In genomic region chr10:49785477-49785876, GRCm38 (mm10) we compare ENCODE assay signal across 16 mouse cellular contexts. TPM values are rescaled to one million over a fixed set of nuclear protein-coding genes. Genes with fewer than 3 reads are reported as not detected.
DNase-seq lines count a peak whose midpoint lies in the region; ATAC-seq lines count a peak whose summit lies in the region.
"Had no signal": no experiment of that assay in that cellular context is flagged by ENCODE, and none has a peak within 500 bp of the region (broad histone marks: within the 10 kb centered on the region; RNA-seq: fewer than 3 reads in every experiment).

No protein-coding gene starts in this region.

- H3K27ac ChIP-seq in embryonic facial prominence, embryonic 11.5 days (replicated peaks; ENCODE audit: low read depth, low read length) = no peak overlapping the region
- no peak overlapping the region for H3K27ac ChIP-seq in embryonic facial prominence, embryonic 10.5 days (replicated peaks)
- no peak overlapping the region for H3K27ac ChIP-seq in forebrain, embryonic 14.5 days (ENCODE audit: low read depth, low read length)
- no peak overlapping the region for H3K27ac ChIP-seq in midbrain, embryonic 13.5 days
- no peak overlapping the region for H3K27ac ChIP-seq in intestine, embryonic 16.5 days (ENCODE audit: low read length)
- H3K27ac ChIP-seq: embryonic facial prominence, embryonic 15.5 days; heart, embryonic 10.5 days had no signal

- no peaks in the 10 kb centered on the region for H3K4me1 ChIP-seq in embryonic facial prominence, embryonic 11.5 days (ENCODE audit: control insufficient read depth, insufficient read depth, low read length)
- peaks cover 41% of the 10 kb centered on the region for H3K4me1 ChIP-seq in embryonic facial prominence, embryonic 10.5 days
- peaks cover 28% of the 10 kb centered on the region for H3K4me1 ChIP-seq in forebrain, embryonic 14.5 days (ENCODE audit: control insufficient read depth, insufficient read depth, low read length)
- H3K4me1 ChIP-seq in midbrain, embryonic 13.5 days (replicated peaks) = peaks cover 45% of the 10 kb centered on the region
- H3K4me1 ChIP-seq in intestine, embryonic 16.5 days (ENCODE audit: control insufficient read depth, insufficient read depth, low read length) = no peaks in the 10 kb centered on the region

- H3K4me2 ChIP-seq in embryonic facial prominence, embryonic 11.5 days (ENCODE audit: low read depth, low read length) = no peak overlapping the region
- peak overlapping the region; percentile 63 for H3K4me2 ChIP-seq in forebrain, embryonic 14.5 days (ENCODE audit: low read length)
- peak overlapping the region; percentile 50 for H3K4me2 ChIP-seq in midbrain, embryonic 13.5 days (replicated peaks)
- no peak overlapping the region for H3K4me2 ChIP-seq in intestine, embryonic 16.5 days (ENCODE audit: low read depth, low read length)
- H3K4me2 ChIP-seq: embryonic facial prominence, embryonic 15.5 days; liver, embryonic 11.5 days had no signal

- no peaks in the 10 kb centered on the region for H3K9me3 ChIP-seq in embryonic facial prominence, embryonic 11.5 days (replicated peaks; ENCODE audit: control insufficient read depth, low read length)
- H3K9me3 ChIP-seq in embryonic facial prominence, embryonic 10.5 days = no peaks in the 10 kb centered on the region
- H3K9me3 ChIP-seq in forebrain, embryonic 14.5 days (replicated peaks; ENCODE audit: control insufficient read depth, low read length) = no peaks in the 10 kb centered on the region
- no peaks in the 10 kb centered on the region for H3K9me3 ChIP-seq in midbrain, embryonic 13.5 days
- H3K9me3 ChIP-seq in intestine, embryonic 16.5 days (ENCODE audit: control insufficient read depth, low read length) = no peaks in the 10 kb centered on the region
- H3K9me3 ChIP-seq: embryonic facial prominence, embryonic 15.5 days; heart, embryonic 10.5 days had no signal

- ATAC-seq in embryonic facial prominence, embryonic 11.5 days (replicated peaks; ENCODE audit: insufficient number of reproducible peaks, low FRiP score, low TSS enrichment, low read depth) = no peak
- no peak for ATAC-seq in forebrain, embryonic 14.5 days
- ATAC-seq in midbrain, embryonic 13.5 days = no peak
- no peak for ATAC-seq in intestine, embryonic 16.5 days
- ATAC-seq in megakaryocyte-erythroid progenitor cell, adult 5-6 weeks (replicated peaks; ENCODE audit: low FRiP score, low TSS enrichment, poor library complexity, severe bottlenecking) = no peak

- no peaks in the 10 kb centered on the region for H3K36me3 ChIP-seq in embryonic facial prominence, embryonic 11.5 days (replicated peaks; ENCODE audit: control insufficient read depth, insufficient read depth, low read depth, low read length)
- H3K36me3 ChIP-seq in embryonic facial prominence, embryonic 10.5 days (replicated peaks) = no peaks in the 10 kb centered on the region
- no peaks in the 10 kb centered on the region for H3K36me3 ChIP-seq in forebrain, embryonic 14.5 days (ENCODE audit: control insufficient read depth, insufficient read depth, low read length)
- H3K36me3 ChIP-seq in midbrain, embryonic 13.5 days = no peaks in the 10 kb centered on the region
- no peaks in the 10 kb centered on the region for H3K36me3 ChIP-seq in intestine, embryonic 16.5 days (ENCODE audit: control insufficient read depth, insufficient read depth, low read length)
- H3K36me3 ChIP-seq: embryonic facial prominence, embryonic 15.5 days; heart, embryonic 10.5 days had no signal

- H3K27me3 ChIP-seq in embryonic facial prominence, embryonic 11.5 days (ENCODE audit: control insufficient read depth, insufficient read depth, low read length) = no peaks in the 10 kb centered on the region
- H3K27me3 ChIP-seq in embryonic facial prominence, embryonic 10.5 days (replicated peaks; ENCODE audit: low read depth, poor library complexity, severe bottlenecking) = peaks cover 7% of the 10 kb centered on the region
- H3K27me3 ChIP-seq in forebrain, embryonic 14.5 days (replicated peaks; ENCODE audit: control insufficient read depth, insufficient read depth, low read length) = no peaks in the 10 kb centered on the region
- no peaks in the 10 kb centered on the region for H3K27me3 ChIP-seq in midbrain, embryonic 13.5 days
- peaks cover 6% of the 10 kb centered on the region; the same call in 1 of the 2 replicates for H3K27me3 ChIP-seq in intestine, embryonic 16.5 days (replicated peaks; ENCODE audit: control insufficient read depth, insufficient read depth, low read length)

- no peak overlapping the region for H3K9ac ChIP-seq in embryonic facial prominence, embryonic 11.5 days (replicated peaks; ENCODE audit: low read length)
- peak overlapping the region; percentile 26; the same call in 1 of the 2 replicates for H3K9ac ChIP-seq in forebrain, embryonic 14.5 days (ENCODE audit: low read length)
- peak overlapping the region; percentile 44; the same call in 1 of the 2 replicates for H3K9ac ChIP-seq in midbrain, embryonic 13.5 days (replicated peaks)
- H3K9ac ChIP-seq in intestine, embryonic 16.5 days (ENCODE audit: low read depth, low read length) = no peak overlapping the region
- H3K9ac ChIP-seq: embryonic facial prominence, embryonic 15.5 days had no signal

- peak; percentile 71 for DNase-seq in embryonic facial prominence, embryonic 11.5 days (ENCODE audit: low spot score)
- no peak for DNase-seq in embryonic facial prominence, embryonic 10.5 days (ENCODE audit: low spot score)
- peak; percentile 25 for DNase-seq in 416B (ENCODE audit: low read depth)
- DNase-seq in forebrain, embryonic 14.5 days (ENCODE audit: low spot score) = no peak
- DNase-seq in spleen, postnatal 4 days (ENCODE audit: low spot score in 2 of 2) = no peak
- DNase-seq: adrenal gland, postnatal 14 days; heart, postnatal 4 days; kidney, postnatal 10 days; lung, postnatal 10 days; thymus, postnatal 14 days had no signal

- WGBS in embryonic facial prominence, embryonic 11.5 days = 48% methylated on average over 2 of the region's 2 CpGs
- 42% methylated on average over 2 of the region's 2 CpGs for WGBS in embryonic facial prominence, embryonic 10.5 days
- 46% methylated on average over 2 of the region's 2 CpGs for WGBS in forebrain, embryonic 14.5 days
- WGBS in midbrain, embryonic 13.5 days = 37% methylated on average over 2 of the region's 2 CpGs
- 33% methylated on average over 2 of the region's 2 CpGs for WGBS in intestine, embryonic 16.5 days

- no peak overlapping the region for H3K4me3 ChIP-seq in embryonic facial prominence, embryonic 11.5 days (ENCODE audit: low read depth, low read length)
- no peak overlapping the region for H3K4me3 ChIP-seq in embryonic facial prominence, embryonic 10.5 days
- H3K4me3 ChIP-seq in forebrain, embryonic 14.5 days (ENCODE audit: low read depth, low read length) = peak overlapping the region; percentile 87
- H3K4me3 ChIP-seq in midbrain, embryonic 13.5 days (replicated peaks) = peak overlapping the region; percentile 31
- no peak overlapping the region for H3K4me3 ChIP-seq in intestine, embryonic 16.5 days (ENCODE audit: low read length)
- H3K4me3 ChIP-seq: embryonic facial prominence, embryonic 15.5 days; heart, embryonic 10.5 days had no signal

RNA-seq across cellular contexts. Expression of gene Grik2, which starts 3.1 kb away (rescaled TPM):
- 3.8 and 4.8 TPM in 2 replicates for polyA plus RNA-seq in embryonic facial prominence, embryonic 11.5 days (2014; fragmentation: Nextera tagmentation; extraction: Ambion mirVana)
- polyA plus RNA-seq in embryonic facial prominence, embryonic 10.5 days (2016; fragmentation: Nextera tagmentation; extraction: Ambion mirVana) = 5.5 and 5.7 TPM in 2 replicates
- polyA plus RNA-seq in forebrain, embryonic 14.5 days (2014; fragmentation: Nextera tagmentation; extraction: Ambion mirVana) = 32.8 and 39.4 TPM in 2 replicates
- polyA plus RNA-seq in midbrain, embryonic 13.5 days (2015; fragmentation: Nextera tagmentation; extraction: Ambion mirVana) = 30.8 and 31.2 TPM in 2 replicates
- polyA plus RNA-seq in intestine, embryonic 16.5 days (2015; fragmentation: Nextera tagmentation; extraction: Ambion mirVana) = 1.6 and 2.3 TPM in 2 replicates
- total RNA-seq in megakaryocyte-erythroid progenitor cell, adult 5-6 weeks (2014; fragmentation: Nextera tagmentation) = not detected in 2 replicates
- not detected in 2 replicates for total RNA-seq in megakaryocyte-erythroid progenitor cell, adult 5-6 weeks (2017)

Comparison
In these comparisons a context has a peak if more than half of its experiments do, and no peak if none do; other contexts are left out.
1. DNase-seq: peak in embryonic facial prominence, embryonic 11.5 days (single experiment) and 416B (single experiment); none in embryonic facial prominence, embryonic 10.5 days (single experiment), forebrain, embryonic 14.5 days (single experiment) and spleen, postnatal 4 days (0 of 2).
2. H3K4me2 ChIP-seq: peak in forebrain, embryonic 14.5 days (single experiment) and midbrain, embryonic 13.5 days (single experiment); none in embryonic facial prominence, embryonic 11.5 days (single experiment) and intestine, embryonic 16.5 days (single experiment).
3. H3K4me3 ChIP-seq: peak in forebrain, embryonic 14.5 days (single experiment) and midbrain, embryonic 13.5 days (single experiment); none in embryonic facial prominence, embryonic 11.5 days (single experiment), embryonic facial prominence, embryonic 10.5 days (single experiment) and intestine, embryonic 16.5 days (single experiment).
4. H3K9ac ChIP-seq: peak in forebrain, embryonic 14.5 days (single experiment) and midbrain, embryonic 13.5 days (single experiment); none in embryonic facial prominence, embryonic 11.5 days (single experiment) and intestine, embryonic 16.5 days (single experiment).